Mouse (Mus musculus): ENCODE measurements around the gene Kif1a. TPM values are rescaled to one million over a fixed set of nuclear protein-coding genes. Genes with fewer than 3 reads are reported as not detected.

Gene Kif1a
- polyA plus RNA-seq, 1 experiment = 0.07 TPM

DNA sequence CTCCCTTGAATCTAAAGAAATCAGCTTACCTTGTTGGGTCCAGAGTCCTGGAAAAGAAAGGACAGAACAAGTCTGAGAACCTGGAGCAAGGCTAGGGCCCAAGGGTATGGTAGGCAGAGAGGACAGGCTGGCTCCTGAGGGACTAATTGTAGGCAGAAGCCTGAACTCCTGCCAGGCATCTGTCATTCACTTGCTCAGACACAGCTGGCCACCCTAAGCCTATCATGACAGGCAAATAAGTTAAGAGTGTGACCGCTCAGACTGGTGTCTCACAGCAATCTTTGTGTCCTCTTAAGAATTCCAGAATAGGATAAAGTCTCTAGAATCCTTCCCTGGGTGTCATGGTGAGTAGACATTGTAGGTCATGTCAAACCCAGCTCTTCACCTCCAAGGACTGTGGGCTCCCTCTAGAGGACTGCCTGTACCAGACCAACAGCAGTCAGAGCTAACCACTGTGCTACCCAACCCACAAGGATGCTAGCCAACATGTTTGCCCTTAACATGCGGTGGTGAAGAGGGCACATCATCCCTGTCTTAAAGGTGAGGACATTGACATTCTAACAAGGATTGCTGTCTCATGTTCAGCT lies 29.4 kb downstream of the Kif1a start:
- peaks cover 36% of the 10 kb centered on the region for H3K4me1 ChIP-seq
- no peaks in the 10 kb centered on the region for H3K36me3 ChIP-seq (replicated peaks; ENCODE audit: low read length)
- TF ChIP-seq FLI1 (IDR thresholded peaks at IDR 0.05; ENCODE audit: low read length) = no peak
- no peak for TF ChIP-seq GATA1 (IDR thresholded peaks at IDR 0.05; ENCODE audit: borderline replicate concordance, low read length)
- H3K9me3 ChIP-seq = no peaks in the 10 kb centered on the region
- H3K27me3 ChIP-seq (replicated peaks) = peaks cover 78% of the 10 kb centered on the region
- H3K4me3 ChIP-seq (replicated peaks) = peak overlapping the region; percentile 26

- Histone ChIP-seq H3K27me3 (replicated peaks) (peaks cover 72% of the 10 kb centered on the region), H3K9me3 (no peaks in the 10 kb centered on the region), H3K36me3 (replicated peaks; ENCODE audit: low read length) (no peaks in the 10 kb centered on the region), H3K4me1 (peaks cover 36% of the 10 kb centered on the region), H3K4me3 (replicated peaks) (peak overlapping the region; percentile 53)
- TF ChIP-seq FLI1 (IDR thresholded peaks at IDR 0.05; ENCODE audit: low read length) (no peak), GATA1 (IDR thresholded peaks at IDR 0.05; ENCODE audit: borderline replicate concordance, low read length) (no peak)
These were observed 30.2 kb downstream of the Kif1a start for GRCm38 (mm10) chr1:93071487-93071971.

DNA sequence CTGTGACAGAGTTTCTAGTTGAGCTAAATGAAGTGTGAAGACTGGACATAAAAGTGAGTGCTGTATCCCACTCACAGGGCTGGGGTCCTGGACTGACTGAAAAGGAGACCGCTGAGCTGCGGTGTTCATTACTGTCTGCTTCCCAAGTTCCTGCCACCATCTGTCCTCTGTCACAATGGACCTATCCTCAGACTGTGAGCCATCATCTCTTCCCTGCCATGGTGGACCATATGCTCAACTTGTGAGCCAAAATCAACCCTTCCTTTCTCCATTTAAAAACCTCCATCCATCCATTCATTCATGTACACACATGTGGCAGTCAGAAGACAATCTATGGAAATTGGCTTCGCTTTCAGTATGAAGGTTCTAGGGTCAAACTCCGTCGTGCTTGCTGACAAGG lies 30.9 kb downstream of the Kif1a start:
- H3K4me1 ChIP-seq = peaks cover 33% of the 10 kb centered on the region

DNA sequence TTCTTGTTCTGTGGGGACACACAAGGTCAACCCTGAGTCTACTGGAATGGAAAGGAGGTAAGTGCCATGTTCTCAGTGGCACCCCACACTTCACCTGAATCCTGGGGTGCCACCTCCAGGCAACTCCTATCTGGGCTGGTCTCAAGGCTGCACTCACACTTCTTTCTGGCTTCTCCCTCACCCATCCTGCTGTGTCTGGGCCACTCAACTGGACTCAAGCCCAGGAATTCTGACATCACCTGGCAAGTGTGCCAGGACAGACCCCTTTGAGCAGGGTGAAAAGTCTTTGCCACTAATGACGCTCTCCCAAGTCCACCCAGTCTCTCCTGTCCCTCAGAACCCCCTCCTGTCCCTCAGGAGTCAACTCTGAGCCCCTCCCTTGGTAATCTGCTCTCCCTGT lies 33.2 kb downstream of the Kif1a start:
- TF ChIP-seq GATA1 (IDR thresholded peaks at IDR 0.05; ENCODE audit: borderline replicate concordance, low read length) = no peak
- no peak for TF ChIP-seq FLI1 (IDR thresholded peaks at IDR 0.05; ENCODE audit: low read length)
- H3K4me3 ChIP-seq (replicated peaks) = no peak overlapping the region
- H3K36me3 ChIP-seq (replicated peaks; ENCODE audit: low read length) = no peaks in the 10 kb centered on the region
- peaks cover 19% of the 10 kb centered on the region for H3K4me1 ChIP-seq
- H3K27me3 ChIP-seq (replicated peaks) = peaks cover 69% of the 10 kb centered on the region
- no peaks in the 10 kb centered on the region for H3K9me3 ChIP-seq

More for the DNA sequence above, 30.9 kb downstream of the Kif1a start:
- Histone ChIP-seq H3K9me3 (no peaks in the 10 kb centered on the region), H3K27me3 (replicated peaks) (peaks cover 70% of the 10 kb centered on the region), H3K4me3 (replicated peaks) (no peak overlapping the region), H3K36me3 (replicated peaks; ENCODE audit: low read length) (no peaks in the 10 kb centered on the region)
- TF ChIP-seq GATA1 (IDR thresholded peaks at IDR 0.05; ENCODE audit: borderline replicate concordance, low read length) = no peak
- TF ChIP-seq FLI1 (IDR thresholded peaks at IDR 0.05; ENCODE audit: low read length) = no peak

- peaks cover 52% of the 10 kb centered on the region for H3K27me3 ChIP-seq (replicated peaks)
- H3K9me3 ChIP-seq = no peaks in the 10 kb centered on the region
- no peak overlapping the region for H3K4me3 ChIP-seq (replicated peaks)
- H3K4me1 ChIP-seq = no peaks in the 10 kb centered on the region
- TF ChIP-seq GATA1 (IDR thresholded peaks at IDR 0.05; ENCODE audit: borderline replicate concordance, low read length) = no peak
- TF ChIP-seq FLI1 (IDR thresholded peaks at IDR 0.05; ENCODE audit: low read length) = no peak
- no peaks in the 10 kb centered on the region for H3K36me3 ChIP-seq (replicated peaks; ENCODE audit: low read length)
These were observed 36.1 kb downstream of the Kif1a start for GRCm38 (mm10) chr1:93065654-93066053.

DNA sequence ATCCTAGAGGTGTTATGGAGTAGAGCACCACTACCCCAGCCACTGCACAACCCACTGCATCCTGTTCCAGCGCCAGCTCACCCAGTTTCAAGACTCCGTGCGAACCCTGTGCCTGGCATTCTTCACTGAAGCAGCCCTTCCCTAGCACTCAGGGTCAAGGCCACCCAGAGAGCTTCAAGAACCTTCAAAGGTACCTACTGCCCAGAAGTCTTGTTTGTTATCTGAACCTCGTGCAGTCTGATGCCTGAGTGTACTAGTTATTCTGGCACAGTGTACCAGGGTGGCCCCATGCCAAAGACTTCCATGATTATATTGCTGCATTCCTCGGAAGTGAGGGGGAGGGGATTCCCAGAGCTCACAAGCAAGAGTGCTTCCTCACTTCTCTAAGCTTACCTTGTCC lies 38.1 kb downstream of the Kif1a start:
- TF ChIP-seq GATA1 (IDR thresholded peaks at IDR 0.05; ENCODE audit: borderline replicate concordance, low read length) (no peak), FLI1 (IDR thresholded peaks at IDR 0.05; ENCODE audit: low read length) (no peak)
- Histone ChIP-seq H3K4me3 (replicated peaks) (no peak overlapping the region), H3K36me3 (replicated peaks; ENCODE audit: low read length) (no peaks in the 10 kb centered on the region), H3K9me3 (no peaks in the 10 kb centered on the region), H3K27me3 (replicated peaks) (peaks cover 46% of the 10 kb centered on the region), H3K4me1 (no peaks in the 10 kb centered on the region)

- Histone ChIP-seq H3K27me3 (replicated peaks) (peaks cover 53% of the 10 kb centered on the region), H3K9me3 (no peaks in the 10 kb centered on the region), H3K4me1 (no peaks in the 10 kb centered on the region; the same call in 1 of the 2 replicates), H3K36me3 (replicated peaks; ENCODE audit: low read length) (no peaks in the 10 kb centered on the region), H3K4me3 (replicated peaks) (no peak overlapping the region)
- TF ChIP-seq FLI1 (IDR thresholded peaks at IDR 0.05; ENCODE audit: low read length) (no peak), GATA1 (IDR thresholded peaks at IDR 0.05; ENCODE audit: borderline replicate concordance, low read length) (no peak)
These were observed 50.5 kb downstream of the Kif1a start for GRCm38 (mm10) chr1:93051124-93051833.

- TF ChIP-seq FLI1 (IDR thresholded peaks at IDR 0.05; ENCODE audit: low read length) (no peak), GATA1 (IDR thresholded peaks at IDR 0.05; ENCODE audit: borderline replicate concordance, low read length) (no peak)
These were observed 51.7 kb downstream of the Kif1a start for GRCm38 (mm10) chr1:93050071-93050470.

DNA sequence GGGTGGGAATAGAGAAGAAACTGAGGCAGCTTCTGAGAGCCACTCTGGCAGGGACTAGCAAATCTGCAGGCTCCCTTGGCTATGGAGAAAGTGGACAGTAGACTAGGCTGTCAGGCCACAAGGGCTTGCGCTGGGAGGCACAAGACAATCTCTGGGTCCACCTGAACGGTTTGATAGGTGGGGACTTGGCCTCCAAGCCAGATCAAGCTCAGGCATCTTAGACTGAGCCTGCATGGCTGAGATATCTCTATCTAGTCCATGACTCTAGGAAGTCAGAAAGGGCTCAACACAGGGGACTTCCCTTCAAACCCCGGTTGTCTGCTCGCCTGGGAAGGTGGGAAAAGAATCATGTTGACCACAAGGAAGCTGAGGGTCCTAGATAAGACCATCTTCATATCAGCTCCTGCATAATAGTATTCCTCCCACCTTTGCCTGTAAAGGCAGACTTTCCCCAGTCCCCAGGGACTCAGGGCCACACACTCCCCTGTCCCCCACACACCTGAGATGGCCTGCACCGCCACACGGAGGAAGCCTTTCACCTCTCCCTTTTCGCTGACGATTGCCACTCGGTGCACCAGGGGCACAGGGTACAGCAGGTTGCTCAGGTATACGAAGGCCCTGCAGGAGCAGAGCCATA lies 55.5 kb downstream of the Kif1a start:
- peaks cover 59% of the 10 kb centered on the region for H3K27me3 ChIP-seq (replicated peaks)

More at GRCm38 (mm10) chr1:93050071-93050470, 51.7 kb downstream of the Kif1a start:
- no peak overlapping the region for H3K4me3 ChIP-seq (replicated peaks)
- no peaks in the 10 kb centered on the region; the same call in 1 of the 2 replicates for H3K4me1 ChIP-seq
- no peaks in the 10 kb centered on the region for H3K9me3 ChIP-seq
- peaks cover 56% of the 10 kb centered on the region for H3K27me3 ChIP-seq (replicated peaks)
- H3K36me3 ChIP-seq (replicated peaks; ENCODE audit: low read length) = no peaks in the 10 kb centered on the region

More for the DNA sequence above, 55.5 kb downstream of the Kif1a start:
- no peaks in the 10 kb centered on the region for H3K9me3 ChIP-seq
- TF ChIP-seq FLI1 (IDR thresholded peaks at IDR 0.05; ENCODE audit: low read length) (no peak), GATA1 (IDR thresholded peaks at IDR 0.05; ENCODE audit: borderline replicate concordance, low read length) (no peak)
- H3K36me3 ChIP-seq (replicated peaks; ENCODE audit: low read length) = no peaks in the 10 kb centered on the region
- no peak overlapping the region for H3K4me3 ChIP-seq (replicated peaks)
- H3K4me1 ChIP-seq = no peaks in the 10 kb centered on the region; the same call in 1 of the 2 replicates

All from megakaryocyte, embryonic 14.5 days (primary cell).